Mouse (Mus musculus) embryonic fibroblast, embryonic 13.5 days (primary cell): ENCODE measurements around the gene Auts2.

Experiments used
- CTCF ChIP-seq: IDR thresholded peaks from 2 replicates; pipeline ENCODE4 v1.5.1; 2011; ENCODE audit warnings: mild to moderate bottlenecking, control low read depth, low read length, moderate library complexity, borderline replicate concordance; ENCODE audit not compliant: insufficient read depth
- POLR2A ChIP-seq: IDR thresholded peaks from 2 replicates; pipeline ENCODE4 v1.6.1; 2011; ENCODE audit warnings: low read depth, mild to moderate bottlenecking, control low read depth, low read length, moderate library complexity

DNA sequence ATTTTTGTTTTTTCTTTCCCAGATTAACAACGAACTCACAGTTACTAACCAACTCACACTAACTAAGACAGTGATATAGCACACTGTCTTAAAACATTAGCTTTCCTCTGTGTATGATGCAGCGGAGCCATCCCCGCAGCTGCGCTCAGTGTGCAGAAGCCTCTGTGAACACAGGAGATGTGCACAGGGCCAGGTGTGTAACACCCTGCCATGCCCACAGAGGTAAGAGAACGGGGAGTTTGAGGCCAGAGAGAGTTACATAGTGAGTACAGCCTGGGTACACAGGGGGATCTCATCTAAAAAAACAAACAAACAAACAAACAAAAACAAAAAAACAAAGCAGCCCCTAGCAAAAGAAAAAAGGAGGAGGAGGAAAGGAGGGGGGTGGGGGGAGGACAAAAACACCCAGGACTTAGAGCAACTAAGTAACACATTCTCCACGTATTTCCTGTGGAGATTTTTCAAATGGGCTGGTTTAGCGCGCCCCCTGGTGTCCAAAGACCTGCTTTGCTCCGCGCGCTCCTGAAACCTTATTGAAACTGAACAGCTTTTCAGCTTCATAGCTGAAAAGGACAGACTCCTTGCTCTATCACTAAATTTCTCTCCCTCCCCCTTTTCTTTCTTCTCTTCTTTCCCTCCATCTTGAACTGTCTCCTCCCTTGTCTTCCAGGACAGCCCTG, 1115.3 kb downstream of the Auts2 start:
- 0 out of 2 replicates have a peak, but pooled peaks have one; percentile 40 for TF ChIP-seq CTCF
- TF ChIP-seq POLR2A: no peak
